Mouse (Mus musculus) neural tube, embryonic 15.5 days (tissue): Measurements from ENCODE around the gene Gm20388. TPM values are rescaled to one million over a fixed set of nuclear protein-coding genes. Genes with fewer than 3 reads are reported as not detected.

Experiments
- ATAC-seq: fragments of 200-750 bp; cut with Nextera tagmentation; 2 replicates; pipeline ENCODE4 v1.8.0; 2017; ENCODE audit warnings: mild to moderate bottlenecking, moderate TSS enrichment, moderate library complexity; ENCODE audit not compliant: low FRiP score
- H3K27ac ChIP-seq: fragments of 300-500 bp; sonication (generic); replicated peaks from 2 replicates; pipeline ENCODE4 v1.5.1; 2015; ENCODE audit warnings: mild to moderate bottlenecking, inconsistent platforms
- H3K27me3 ChIP-seq: fragments of 300-500 bp; sonication (generic); replicated peaks from 2 replicates; pipeline ENCODE4 v1.6.1; 2015; ENCODE audit warnings: inconsistent platforms
- H3K36me3 ChIP-seq: fragments of 300-500 bp; sonication (generic); 2 replicates; pipeline ENCODE4 v1.6.1; 2015; ENCODE audit warnings: inconsistent platforms
- H3K4me1 ChIP-seq: fragments of 300-500 bp; sonication (generic); 2 replicates; pipeline ENCODE4 v1.6.1; 2015; ENCODE audit warnings: inconsistent platforms
- H3K4me2 ChIP-seq: fragments of 300-500 bp; sonication (generic); 2 replicates; pipeline ENCODE4 v1.6.1; 2015; ENCODE audit warnings: inconsistent platforms, mild to moderate bottlenecking, moderate library complexity
- H3K4me3 ChIP-seq: fragments of 300-500 bp; sonication (generic); replicated peaks from 2 replicates; pipeline ENCODE4 v1.5.1; 2015; ENCODE audit warnings: mild to moderate bottlenecking, inconsistent platforms
- H3K9ac ChIP-seq: fragments of 300-500 bp; sonication (generic); replicated peaks from 2 replicates; pipeline ENCODE4 v1.6.1; 2015; ENCODE audit warnings: mild to moderate bottlenecking, inconsistent platforms
- H3K9me3 ChIP-seq: fragments of 300-500 bp; sonication (generic); replicated peaks from 2 replicates; pipeline ENCODE4 v1.6.1; 2016; ENCODE audit warnings: inconsistent platforms
- WGBS: fragments of 180-500 bp; shearing (Covaris S2); methylation state at CpG from one replicate; pipeline ENCODE4 v1.1.7; 2015; ENCODE audit warnings: mixed read lengths; 5-methylcytosine and 5-hydroxymethylcytosine counted together
- polyA plus RNA-seq: library from polyadenylated mRNA; unstranded; fragments of >200 nt; fragmentation: Nextera tagmentation; extraction: Ambion mirVana; gene quantifications from 2 replicates; pipeline ENCODE4 v1.2.1, GENCODE M21; 2015

Gm20388 gene
- polyA plus RNA-seq, 1 experiment from 2014 or later = not detected

- WGBS = 93% methylated on average over 6 of the region's 6 CpGs
- H3K36me3 ChIP-seq = no peaks in the 10 kb centered on the region
These were observed 1017.4 kb downstream of the Gm20388 start for GRCm38 (mm10) chr8:120928082-120928481.

GRCm38 (mm10) chr8:120934596-120934995, 1024.0 kb downstream of the Gm20388 start:
- Histone ChIP-seq H3K36me3 (no peaks in the 10 kb centered on the region), H3K4me2 (no peak overlapping the region), H3K4me1 (0 out of 2 replicates have a peak, but pooled peaks cover 6% of the 10 kb centered on the region), H3K27me3 (peaks cover 37% of the 10 kb centered on the region), H3K9me3 (no peaks in the 10 kb centered on the region), H3K4me3 (no peak overlapping the region), H3K27ac (no peak overlapping the region), H3K9ac (no peak overlapping the region)
- WGBS = 92% methylated on average over 9 of the region's 9 CpGs
- ATAC-seq = no peak

More at GRCm38 (mm10) chr8:120928082-120928481, 1017.4 kb downstream of the Gm20388 start:
- Histone ChIP-seq H3K4me2 (no peak overlapping the region), H3K9ac (no peak overlapping the region), H3K4me3 (no peak overlapping the region), H3K9me3 (no peaks in the 10 kb centered on the region), H3K27ac (no peak overlapping the region), H3K27me3 (0 out of 2 replicates have a peak, but pooled peaks cover 3% of the 10 kb centered on the region), H3K4me1 (no peaks in the 10 kb centered on the region)
- ATAC-seq = no peak

- Histone ChIP-seq H3K4me2 (no peak overlapping the region), H3K4me1 (0 out of 2 replicates have a peak, but pooled peaks cover 6% of the 10 kb centered on the region), H3K4me3 (no peak overlapping the region), H3K9me3 (no peaks in the 10 kb centered on the region), H3K27me3 (peaks cover 37% of the 10 kb centered on the region), H3K36me3 (no peaks in the 10 kb centered on the region), H3K27ac (no peak overlapping the region), H3K9ac (no peak overlapping the region)
- 63% methylated on average over 10 of the region's 10 CpGs for WGBS
- ATAC-seq = no peak
These were observed 1026.0 kb downstream of the Gm20388 start for GRCm38 (mm10) chr8:120936685-120937084.

GRCm38 (mm10) chr8:120937474-120937873, 1026.8 kb downstream of the Gm20388 start:
- H3K4me1 ChIP-seq = 0 out of 2 replicates have a peak, but pooled peaks cover 6% of the 10 kb centered on the region
- H3K27me3 ChIP-seq = peaks cover 34% of the 10 kb centered on the region
- no peak overlapping the region for H3K4me2 ChIP-seq
- WGBS = 48% methylated on average over 9 of the region's 9 CpGs
- no peaks in the 10 kb centered on the region for H3K36me3 ChIP-seq
- H3K4me3 ChIP-seq = no peak overlapping the region
- H3K9ac ChIP-seq = no peak overlapping the region
- H3K9me3 ChIP-seq = no peaks in the 10 kb centered on the region
- H3K27ac ChIP-seq = no peak overlapping the region
- ATAC-seq = no peak

- WGBS = 16% methylated on average over 12 of the region's 12 CpGs
- ATAC-seq = no peak
- H3K9me3 ChIP-seq = no peaks in the 10 kb centered on the region
- 0 out of 2 replicates have a peak, but pooled peaks cover 6% of the 10 kb centered on the region for H3K4me1 ChIP-seq
- H3K27me3 ChIP-seq = peaks cover 30% of the 10 kb centered on the region
- no peak overlapping the region for H3K27ac ChIP-seq
- H3K4me3 ChIP-seq = no peak overlapping the region
- no peak overlapping the region for H3K9ac ChIP-seq
- no peaks in the 10 kb centered on the region for H3K36me3 ChIP-seq
- no peak overlapping the region for H3K4me2 ChIP-seq
These were observed 1029.6 kb downstream of the Gm20388 start for GRCm38 (mm10) chr8:120940287-120940686.

GRCm38 (mm10) chr8:120947240-120947639, 1036.6 kb downstream of the Gm20388 start:
- WGBS = 49% methylated on average over 10 of the region's 10 CpGs
- no peak overlapping the region for H3K9ac ChIP-seq
- no peaks in the 10 kb centered on the region for H3K36me3 ChIP-seq
- H3K4me1 ChIP-seq = peaks cover 11% of the 10 kb centered on the region; the same call in 1 of the 2 replicates
- ATAC-seq = no peak
- H3K9me3 ChIP-seq = no peaks in the 10 kb centered on the region
- H3K4me2 ChIP-seq = no peak overlapping the region
- no peak overlapping the region for H3K27ac ChIP-seq
- H3K4me3 ChIP-seq = no peak overlapping the region
- 0 out of 2 replicates have a peak, but pooled peaks cover 4% of the 10 kb centered on the region for H3K27me3 ChIP-seq

GRCm38 (mm10) chr8:120948050-120948595, 1037.5 kb downstream of the Gm20388 start:
- WGBS = 80% methylated on average over 4 of the region's 4 CpGs
- no peaks in the 10 kb centered on the region for H3K36me3 ChIP-seq

GRCm38 (mm10) chr8:120948620-120949491, 1038.2 kb downstream of the Gm20388 start:
- no peak for ATAC-seq
- Histone ChIP-seq H3K4me3 (no peak overlapping the region), H3K4me1 (peaks cover 11% of the 10 kb centered on the region; the same call in 1 of the 2 replicates), H3K36me3 (no peaks in the 10 kb centered on the region), H3K27ac (no peak overlapping the region), H3K9me3 (no peaks in the 10 kb centered on the region), H3K4me2 (no peak overlapping the region), H3K27me3 (peaks cover 4% of the 10 kb centered on the region; the same call in 1 of the 2 replicates), H3K9ac (no peak overlapping the region)
- 57% methylated on average over 25 of the region's 25 CpGs for WGBS

More at GRCm38 (mm10) chr8:120948050-120948595, 1037.5 kb downstream of the Gm20388 start:
- H3K4me2 ChIP-seq = no peak overlapping the region
- H3K9me3 ChIP-seq = no peaks in the 10 kb centered on the region
- H3K4me3 ChIP-seq = no peak overlapping the region
- no peak overlapping the region for H3K9ac ChIP-seq
- no peak overlapping the region for H3K27ac ChIP-seq
- H3K4me1 ChIP-seq = peaks cover 11% of the 10 kb centered on the region; the same call in 1 of the 2 replicates
- peaks cover 4% of the 10 kb centered on the region; the same call in 1 of the 2 replicates for H3K27me3 ChIP-seq
- no peak for ATAC-seq

GRCm38 (mm10) chr8:120950674-120951218, 1040.1 kb downstream of the Gm20388 start:
- Histone ChIP-seq H3K9ac (no peak overlapping the region), H3K36me3 (no peaks in the 10 kb centered on the region), H3K27me3 (peaks cover 9% of the 10 kb centered on the region), H3K4me3 (no peak overlapping the region), H3K9me3 (no peaks in the 10 kb centered on the region), H3K4me2 (no peak overlapping the region), H3K27ac (no peak overlapping the region), H3K4me1 (peaks cover 11% of the 10 kb centered on the region; the same call in 1 of the 2 replicates)
- no peak for ATAC-seq
- 35% methylated on average over 16 of the region's 16 CpGs for WGBS

- Histone ChIP-seq H3K4me3 (no peak overlapping the region), H3K27me3 (peaks cover 35% of the 10 kb centered on the region), H3K9ac (no peak overlapping the region), H3K27ac (no peak overlapping the region), H3K9me3 (no peaks in the 10 kb centered on the region), H3K4me1 (0 out of 2 replicates have a peak, but pooled peaks cover 4% of the 10 kb centered on the region), H3K4me2 (no peak overlapping the region), H3K36me3 (no peaks in the 10 kb centered on the region)
- whole genome bisulfite sequencing = 24% methylated on average over 8 of the region's 8 CpGs
- no peak for ATAC-seq
These were observed 1048.8 kb downstream of the Gm20388 start for GRCm38 (mm10) chr8:120959470-120959891.

GRCm38 (mm10) chr8:120962606-120963380, 1052.2 kb downstream of the Gm20388 start:
- Histone ChIP-seq H3K36me3 (no peaks in the 10 kb centered on the region), H3K27me3 (peaks cover 35% of the 10 kb centered on the region), H3K4me1 (no peaks in the 10 kb centered on the region), H3K9me3 (no peaks in the 10 kb centered on the region), H3K9ac (no peak overlapping the region), H3K4me2 (no peak overlapping the region), H3K27ac (no peak overlapping the region), H3K4me3 (no peak overlapping the region)
- WGBS = 88% methylated on average over 5 of the region's 5 CpGs
- ATAC-seq = no peak
